Mouse (Mus musculus): Measurements from ENCODE around the gene Nr1i3. TPM values are rescaled to one million over a fixed set of nuclear protein-coding genes. Genes with fewer than 3 reads are reported as not detected.

Gene Nr1i3
- polyA plus RNA-seq, 1 experiment, result 28.9 TPM

DNA sequence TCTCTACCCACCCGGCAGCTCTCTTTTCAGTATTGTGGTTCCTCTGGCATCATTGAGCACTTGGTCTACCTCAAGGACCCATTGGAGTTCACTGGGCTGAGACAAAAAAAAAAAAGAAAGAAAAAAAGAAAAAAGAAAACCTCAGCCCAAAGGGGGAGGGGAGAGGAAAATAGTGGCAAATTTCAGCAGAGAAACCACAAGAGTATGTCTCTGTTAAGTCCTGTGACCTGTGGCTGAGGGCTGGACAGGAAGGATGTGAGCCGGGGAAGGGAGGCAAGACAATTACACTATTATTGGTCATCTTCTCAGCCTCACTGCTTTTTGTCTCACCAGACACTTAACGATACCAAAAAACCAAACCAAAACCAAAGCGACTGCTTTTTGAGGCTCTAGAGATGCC lies 18.1 kb downstream of the Nr1i3 start:
- H3K4me3 ChIP-seq (ENCODE audit: low read depth, low read length), result no peak overlapping the region; the same call in 1 of the 2 replicates
- H3K36me3 ChIP-seq (ENCODE audit: control insufficient read depth, insufficient read depth, low read length), result peaks cover 35% of the 10 kb centered on the region
- no peaks in the 10 kb centered on the region for H3K4me1 ChIP-seq (ENCODE audit: control insufficient read depth, insufficient read depth, insufficient read length, low read length)
- 74% methylated on average over 4 of the region's 4 CpGs for WGBS
- H3K27ac ChIP-seq (ENCODE audit: insufficient read depth, low read depth, low read length), result no peak overlapping the region
- TF ChIP-seq CTCF (IDR thresholded peaks at IDR 0.05; ENCODE audit: extremely low read depth, insufficient read length, insufficient replicate concordance, low read depth, low read length) (no peak), POLR2A (IDR thresholded peaks at IDR 0.05; ENCODE audit: low read depth, low read length) (no peak)
- H3K27me3 ChIP-seq (ENCODE audit: control insufficient read depth, insufficient read depth, low read length), result no peaks in the 10 kb centered on the region

DNA sequence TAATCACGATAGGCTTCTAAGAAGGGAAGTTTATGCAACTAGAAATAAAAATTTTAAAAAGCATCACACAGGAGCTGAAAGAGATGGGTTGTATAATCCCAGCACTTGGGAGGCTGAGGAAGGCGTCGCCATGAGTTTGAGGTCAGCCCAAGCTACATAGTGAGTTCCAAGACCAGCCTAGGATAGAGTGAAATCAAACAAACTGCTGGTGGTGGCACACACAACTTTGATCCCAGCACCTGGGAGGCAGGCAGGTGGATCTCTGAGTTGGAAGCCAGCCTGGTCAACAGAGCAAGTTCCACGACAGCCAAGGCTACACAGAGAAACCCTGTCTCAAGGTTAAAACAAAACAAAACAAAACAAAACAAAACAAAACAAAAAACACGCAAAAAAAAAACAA lies 18.6 kb downstream of the Nr1i3 start:
- 63% methylated on average over 5 of the region's 5 CpGs for WGBS
- Histone ChIP-seq H3K36me3 (ENCODE audit: control insufficient read depth, insufficient read depth, low read length) (peaks cover 40% of the 10 kb centered on the region), H3K4me1 (ENCODE audit: control insufficient read depth, insufficient read depth, insufficient read length, low read length) (no peaks in the 10 kb centered on the region), H3K27ac (ENCODE audit: insufficient read depth, low read depth, low read length) (no peak overlapping the region; the same call in 1 of the 2 replicates), H3K27me3 (ENCODE audit: control insufficient read depth, insufficient read depth, low read length) (no peaks in the 10 kb centered on the region), H3K4me3 (ENCODE audit: low read depth, low read length) (no peak overlapping the region)
- TF ChIP-seq CTCF (IDR thresholded peaks at IDR 0.05; ENCODE audit: extremely low read depth, insufficient read length, insufficient replicate concordance, low read depth, low read length) (no peak), POLR2A (IDR thresholded peaks at IDR 0.05; ENCODE audit: low read depth, low read length) (no peak)

DNA sequence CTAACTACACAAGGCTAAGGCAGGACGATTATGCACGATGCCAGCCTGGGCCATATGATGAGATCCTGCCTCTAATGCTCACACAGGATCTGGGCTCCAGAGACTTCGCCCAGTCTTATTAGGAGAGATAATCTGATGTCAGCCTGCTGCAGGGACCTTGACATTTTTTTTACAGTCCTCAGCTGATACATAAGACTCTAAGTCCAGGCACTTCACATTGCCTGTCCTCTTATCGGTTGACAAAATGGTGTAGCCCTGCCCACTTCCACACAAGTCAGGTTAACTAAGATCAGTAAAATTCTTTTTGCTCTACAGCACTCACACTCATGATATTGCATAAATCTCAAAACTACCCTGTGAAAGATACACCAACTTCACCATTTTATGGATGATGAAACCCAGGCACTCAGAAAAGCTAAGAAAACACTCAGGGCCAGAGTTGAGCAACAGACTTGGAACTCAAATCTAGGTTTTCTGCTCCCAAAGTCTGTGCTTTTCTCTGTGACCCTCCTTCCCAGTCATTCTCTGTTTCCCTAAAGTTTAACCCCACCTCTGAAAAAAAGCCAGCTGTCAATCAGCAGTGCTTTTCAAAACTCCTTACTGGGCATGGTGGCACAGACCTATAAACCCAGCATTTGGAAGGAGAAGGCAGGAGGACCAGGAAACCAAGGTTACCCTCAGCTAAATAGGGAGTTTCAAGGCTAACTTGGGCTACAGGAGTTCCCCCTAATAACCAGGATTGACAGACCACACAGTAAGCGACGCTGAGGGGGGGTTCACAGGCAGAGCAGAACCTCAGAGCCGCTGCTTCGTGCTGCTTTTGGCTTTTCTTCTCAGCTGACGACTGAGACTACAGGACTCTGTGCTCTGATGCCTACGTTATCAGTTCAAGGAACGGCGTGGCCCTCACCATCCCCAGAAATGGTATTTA lies 19.3 kb downstream of the Nr1i3 start:
- peaks cover 47% of the 10 kb centered on the region for H3K36me3 ChIP-seq (ENCODE audit: control insufficient read depth, insufficient read depth, low read length)
- H3K27ac ChIP-seq (ENCODE audit: insufficient read depth, low read depth, low read length), result peak overlapping the region; percentile 46
- H3K4me1 ChIP-seq (ENCODE audit: control insufficient read depth, insufficient read depth, insufficient read length, low read length), result no peaks in the 10 kb centered on the region
- no peaks in the 10 kb centered on the region for H3K27me3 ChIP-seq (ENCODE audit: control insufficient read depth, insufficient read depth, low read length)
- H3K4me3 ChIP-seq (ENCODE audit: low read depth, low read length), result peak overlapping the region; percentile 44
- WGBS, result 67% methylated on average over 12 of the region's 12 CpGs
- TF ChIP-seq POLR2A (IDR thresholded peaks at IDR 0.05; ENCODE audit: low read depth, low read length) (no peak), CTCF (IDR thresholded peaks at IDR 0.05; ENCODE audit: extremely low read depth, insufficient read length, insufficient replicate concordance, low read depth, low read length) (no peak)

DNA sequence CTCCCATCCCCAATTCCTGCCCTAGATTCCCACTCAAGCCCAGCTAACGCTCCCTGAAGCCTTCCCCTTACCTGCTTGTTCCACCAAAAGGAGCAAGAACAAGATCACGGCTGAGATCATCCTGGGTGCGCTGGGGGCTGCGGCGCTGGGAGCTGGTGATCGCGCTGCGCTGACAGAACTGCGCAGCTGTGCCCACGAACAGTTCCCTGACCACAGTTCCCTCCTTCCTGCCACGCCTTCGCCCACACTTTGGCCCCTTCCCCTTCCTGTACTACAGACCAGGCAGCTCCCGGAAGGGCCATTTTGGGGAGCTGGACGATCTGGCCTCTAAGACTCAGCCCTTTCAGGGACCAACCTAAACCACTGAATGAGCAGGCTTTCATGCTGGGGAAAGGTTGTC lies 20.4 kb downstream of the Nr1i3 start, which contains the start of gene Fcer1g:
Gene Fcer1g, minus strand, starts transcription at position 240 of the 400 bp plus-strand sequence.
- peak within 1 kb of the TSS; percentile 51 for H3K27ac ChIP-seq (ENCODE audit: insufficient read depth, low read depth, low read length)
- no peaks in the 10 kb centered on the region for H3K27me3 ChIP-seq (ENCODE audit: control insufficient read depth, insufficient read depth, low read length)
- H3K36me3 ChIP-seq (ENCODE audit: control insufficient read depth, insufficient read depth, low read length), result peaks cover 56% of the 10 kb centered on the region
- TF ChIP-seq POLR2A (IDR thresholded peaks at IDR 0.05; ENCODE audit: low read depth, low read length) (no peak), CTCF (IDR thresholded peaks at IDR 0.05; ENCODE audit: extremely low read depth, insufficient read length, insufficient replicate concordance, low read depth, low read length) (no peak)
- peak within 1 kb of the TSS; percentile 56 for H3K4me3 ChIP-seq (ENCODE audit: low read depth, low read length)
- 82% methylated on average over 14 of the region's 14 CpGs for WGBS
- H3K4me1 ChIP-seq (ENCODE audit: control insufficient read depth, insufficient read depth, insufficient read length, low read length), result no peaks in the 10 kb centered on the region

DNA sequence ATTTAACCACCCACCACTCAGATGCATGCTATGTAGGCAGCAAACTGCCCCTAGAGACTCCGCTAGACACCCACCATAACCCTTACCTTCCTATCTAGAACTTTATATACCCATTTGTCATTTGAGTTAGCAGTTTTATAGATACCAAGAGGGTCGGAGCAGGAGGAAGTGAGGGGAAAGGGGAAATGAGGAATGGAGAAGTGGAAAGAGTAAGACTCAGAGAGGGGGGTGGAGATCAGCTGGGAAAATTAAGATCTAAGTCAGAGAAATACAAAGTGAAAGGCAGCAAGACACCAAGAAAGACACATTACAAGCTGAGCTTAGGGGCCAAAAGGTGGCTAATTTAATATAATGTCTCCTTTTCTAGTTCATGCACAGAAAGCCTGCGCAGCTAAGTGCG lies 20.8 kb downstream of the Nr1i3 start:
- Histone ChIP-seq H3K27me3 (ENCODE audit: control insufficient read depth, insufficient read depth, low read length) (no peaks in the 10 kb centered on the region), H3K4me1 (ENCODE audit: control insufficient read depth, insufficient read depth, insufficient read length, low read length) (no peaks in the 10 kb centered on the region), H3K27ac (ENCODE audit: insufficient read depth, low read depth, low read length) (peak overlapping the region; percentile 51; the same call in 1 of the 2 replicates), H3K4me3 (ENCODE audit: low read depth, low read length) (no peak overlapping the region), H3K36me3 (ENCODE audit: control insufficient read depth, insufficient read depth, low read length) (peaks cover 60% of the 10 kb centered on the region)
- TF ChIP-seq CTCF (IDR thresholded peaks at IDR 0.05; ENCODE audit: extremely low read depth, insufficient read length, insufficient replicate concordance, low read depth, low read length) (no peak), POLR2A (IDR thresholded peaks at IDR 0.05; ENCODE audit: low read depth, low read length) (no peak)
- WGBS, result 82% methylated on average over 4 of the region's 4 CpGs

DNA sequence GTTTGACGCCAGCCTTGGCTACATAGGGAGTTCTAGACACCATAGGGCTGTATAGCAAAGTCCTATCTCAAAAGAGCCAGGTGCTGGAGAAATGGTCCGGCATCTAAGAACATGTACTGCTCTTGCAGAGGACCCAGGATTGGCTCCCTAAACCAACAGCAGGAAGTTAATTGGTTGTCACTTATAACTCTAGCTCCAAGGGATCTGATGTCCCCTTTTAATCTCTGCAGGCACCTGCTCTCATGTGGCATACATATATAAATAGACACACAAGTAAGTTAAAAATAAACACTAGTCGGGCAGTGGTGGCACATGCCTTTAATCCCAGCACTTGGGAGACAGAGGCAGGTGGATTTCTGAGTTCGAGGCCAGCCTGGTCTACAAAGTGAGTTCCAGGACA lies 22.0 kb downstream of the Nr1i3 start:
- H3K27me3 ChIP-seq (ENCODE audit: control insufficient read depth, insufficient read depth, low read length), result no peaks in the 10 kb centered on the region
- H3K4me1 ChIP-seq (ENCODE audit: control insufficient read depth, insufficient read depth, insufficient read length, low read length), result no peaks in the 10 kb centered on the region
- no peak overlapping the region for H3K4me3 ChIP-seq (ENCODE audit: low read depth, low read length)
- H3K36me3 ChIP-seq (ENCODE audit: control insufficient read depth, insufficient read depth, low read length), result peaks cover 69% of the 10 kb centered on the region
- WGBS, result 77% methylated on average over 4 of the region's 4 CpGs
- H3K27ac ChIP-seq (ENCODE audit: insufficient read depth, low read depth, low read length), result no peak overlapping the region
- TF ChIP-seq POLR2A (IDR thresholded peaks at IDR 0.05; ENCODE audit: low read depth, low read length), result no peak
- TF ChIP-seq CTCF (IDR thresholded peaks at IDR 0.05; ENCODE audit: extremely low read depth, insufficient read length, insufficient replicate concordance, low read depth, low read length), result no peak

DNA sequence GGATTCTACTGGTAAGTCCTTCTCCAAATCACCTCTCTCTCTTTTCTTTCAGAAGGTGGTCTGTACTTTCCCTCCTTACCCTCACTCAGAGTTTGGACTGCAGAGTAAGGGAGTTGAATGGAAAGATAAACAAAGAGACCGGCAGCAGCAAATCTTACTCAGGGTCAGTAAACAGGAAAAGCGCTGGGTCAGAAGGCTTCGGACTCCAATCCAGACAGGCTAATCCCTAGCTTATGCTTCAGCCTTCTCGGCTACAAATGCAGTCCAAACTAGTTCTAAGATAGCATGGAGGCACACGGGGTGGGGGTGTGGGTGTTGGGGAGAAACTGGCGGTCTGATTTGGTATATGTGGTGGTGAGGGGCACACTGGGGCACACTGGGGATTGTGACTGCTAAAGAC lies 23.7 kb downstream of the Nr1i3 start:
- H3K4me1 ChIP-seq (ENCODE audit: control insufficient read depth, insufficient read depth, insufficient read length, low read length), result no peaks in the 10 kb centered on the region; the same call in 1 of the 2 replicates
- WGBS, result 71% methylated on average over 6 of the region's 6 CpGs
- no peak overlapping the region for H3K27ac ChIP-seq (ENCODE audit: insufficient read depth, low read depth, low read length)
- no peaks in the 10 kb centered on the region for H3K27me3 ChIP-seq (ENCODE audit: control insufficient read depth, insufficient read depth, low read length)
- TF ChIP-seq CTCF (IDR thresholded peaks at IDR 0.05; ENCODE audit: extremely low read depth, insufficient read length, insufficient replicate concordance, low read depth, low read length) (no peak), POLR2A (IDR thresholded peaks at IDR 0.05; ENCODE audit: low read depth, low read length) (no peak)
- no peak overlapping the region for H3K4me3 ChIP-seq (ENCODE audit: low read depth, low read length)
- H3K36me3 ChIP-seq (ENCODE audit: control insufficient read depth, insufficient read depth, low read length), result peaks cover 79% of the 10 kb centered on the region

All from small intestine, adult 2 months (tissue).